Mouse (Mus musculus): ENCODE results near the gene Elobl. TPM values are rescaled to one million over a fixed set of nuclear protein-coding genes. Genes with fewer than 3 reads are reported as not detected.

Elobl gene
- total RNA-seq, 2 experiments from 2014 or later, result not detected

DNA sequence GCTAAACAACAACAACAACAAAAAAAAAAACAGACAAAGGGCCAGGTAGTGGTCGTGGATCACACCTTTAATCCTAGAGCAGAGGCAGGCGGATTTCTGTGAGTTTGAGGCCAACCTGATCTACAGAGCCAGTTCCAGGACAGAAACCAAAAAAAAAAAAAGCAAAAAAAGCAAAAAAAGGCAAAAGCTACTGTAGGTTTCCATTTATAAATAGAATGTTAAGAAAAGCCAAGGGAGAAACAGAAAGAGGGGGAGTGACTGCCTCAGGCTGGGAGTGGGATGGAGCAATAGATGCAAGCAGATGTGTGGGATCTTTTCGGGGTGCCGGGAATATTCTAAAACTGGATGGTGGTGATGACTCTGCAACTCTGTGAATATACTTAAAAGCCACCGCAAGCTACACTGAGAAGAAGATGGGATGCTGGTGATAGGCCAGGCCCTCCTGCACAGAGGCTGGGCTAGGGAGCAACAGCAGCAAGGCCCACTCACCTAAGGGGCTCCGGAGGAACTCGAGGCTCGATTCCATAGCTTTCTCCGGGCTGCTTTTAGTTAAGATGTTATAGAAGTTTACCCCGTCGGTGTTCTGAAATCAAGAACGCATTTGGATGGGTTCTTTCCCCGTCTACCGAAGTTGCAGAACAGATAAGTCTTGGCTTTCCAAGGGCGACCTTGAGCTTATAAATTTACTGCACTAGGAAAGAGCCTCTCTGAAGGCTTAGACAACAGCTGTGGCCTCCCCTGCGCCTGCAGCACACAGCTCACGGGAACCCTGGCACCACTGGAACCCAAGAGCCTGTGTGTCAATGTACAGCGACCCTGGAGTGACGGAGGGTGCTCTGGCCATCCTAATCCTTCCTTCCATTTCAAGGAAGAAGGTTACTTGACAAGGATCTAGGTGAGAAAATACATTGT is 32.4 kb downstream of the Elobl start:
- no peak for DNase-seq

DNA sequence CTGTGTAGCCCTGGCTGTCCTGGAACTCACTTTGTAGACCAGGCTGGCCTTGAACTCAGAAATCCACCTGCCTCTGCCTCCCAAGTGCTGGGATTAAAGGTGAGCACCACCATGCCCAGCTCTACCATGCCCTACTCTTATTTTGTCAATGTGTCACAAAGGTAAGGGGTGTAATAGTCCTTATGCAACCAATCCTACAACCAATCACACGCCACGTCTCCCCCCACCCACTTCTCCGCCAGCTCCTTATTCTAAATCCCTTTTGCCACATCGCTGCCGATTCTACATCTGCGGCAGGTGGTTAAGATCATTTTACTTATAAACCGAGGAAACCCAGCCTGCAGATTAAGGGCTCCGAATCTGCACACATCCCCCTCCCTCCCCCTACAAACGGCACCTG is 33.7 kb downstream of the Elobl start:
- DNase-seq, result no peak

DNA sequence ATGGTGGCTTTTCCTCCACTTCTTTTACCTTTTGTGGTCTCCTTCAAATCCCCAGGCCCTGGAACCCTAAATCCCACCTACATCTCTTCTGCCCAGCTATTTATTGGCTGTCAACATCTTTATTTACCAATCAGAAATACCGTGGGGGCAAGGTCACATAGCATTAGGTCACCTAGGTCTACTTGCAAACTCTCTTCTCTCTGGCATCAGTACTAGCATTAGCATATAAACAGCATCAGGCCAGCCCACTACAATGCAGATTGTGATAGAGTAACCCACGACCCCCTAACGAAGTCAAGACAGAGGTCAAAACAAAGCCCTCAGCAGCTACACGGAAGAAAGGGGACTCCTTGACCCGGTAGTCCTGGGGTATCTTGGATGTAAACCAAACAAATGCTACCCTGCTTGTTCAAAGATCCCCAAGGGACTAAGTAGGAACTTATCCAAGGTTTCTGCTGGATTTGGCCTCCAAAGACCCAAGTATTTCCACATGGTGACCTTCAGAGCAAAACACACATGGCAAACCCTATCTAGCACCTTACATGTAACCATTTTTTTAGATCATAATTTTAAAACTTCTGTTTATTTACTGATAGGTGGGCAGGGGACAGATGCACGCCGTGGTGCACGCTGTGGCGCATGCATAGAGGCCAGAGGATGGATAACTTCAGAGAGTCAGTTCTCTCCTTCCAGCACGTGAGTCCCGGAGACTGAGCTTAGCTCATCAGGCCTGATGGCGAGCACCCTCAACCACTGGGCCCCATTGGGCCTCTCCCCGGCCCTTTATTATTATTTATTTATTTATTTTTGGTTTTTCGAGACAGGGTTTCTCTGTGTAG is 34.8 kb downstream of the Elobl start:
- DNase-seq, result no peak

DNA sequence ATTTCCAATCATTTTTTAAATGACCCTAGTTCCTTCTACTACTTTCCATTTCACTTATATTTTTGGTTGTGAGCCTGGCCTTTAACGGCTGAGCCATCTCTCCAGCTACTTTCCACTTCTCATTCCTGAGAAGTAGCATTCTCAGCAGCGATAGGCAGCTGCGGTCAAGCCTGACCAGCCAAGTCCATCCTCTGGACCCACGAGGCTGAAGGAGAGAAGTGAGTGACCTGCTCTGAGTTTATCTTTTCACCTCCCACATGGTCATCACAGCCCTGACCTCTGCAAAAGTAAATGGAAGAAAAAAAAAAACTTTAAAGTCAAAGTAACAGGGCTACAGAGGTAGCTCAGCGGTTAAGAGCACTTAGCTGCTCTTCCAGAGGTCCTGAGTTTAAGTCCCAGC is 40.2 kb downstream of the Elobl start:
- no peak for DNase-seq

Other genes with a start within 250 kb of the Elobl start
- 100 to 1,000 TPM; 186 to 195 TPM for gene Msi2, start 248.4 kb downstream of the Elobl start, total RNA-seq (2021)
- gene Akap1, start 102.3 kb downstream of the Elobl start, total RNA-seq (2021), result 10 to 100 TPM; 66.9 to 77.5 TPM
- 10 to 100 TPM; 27.2 to 30.4 TPM for gene Scpep1, start 11.5 kb downstream of the Elobl start, total RNA-seq (2021)
- gene Coil, start 3.3 kb upstream of the Elobl start, total RNA-seq (2021), result 1 to 10 TPM; 3.9 to 5.7 TPM
- 10 to 100 TPM; 18.0 to 20.0 TPM for gene Trim25, start 32.4 kb upstream of the Elobl start, total RNA-seq (2021)
- 1 to 10 TPM; 4.5 to 5.4 TPM for gene Dgke, start 99.9 kb upstream of the Elobl start, total RNA-seq (2021)
- gene Gm525, start 106.9 kb upstream of the Elobl start, total RNA-seq (2021), result not detected